ENCODE assay signal across 22 mouse cellular contexts in the genomic region with DNA sequence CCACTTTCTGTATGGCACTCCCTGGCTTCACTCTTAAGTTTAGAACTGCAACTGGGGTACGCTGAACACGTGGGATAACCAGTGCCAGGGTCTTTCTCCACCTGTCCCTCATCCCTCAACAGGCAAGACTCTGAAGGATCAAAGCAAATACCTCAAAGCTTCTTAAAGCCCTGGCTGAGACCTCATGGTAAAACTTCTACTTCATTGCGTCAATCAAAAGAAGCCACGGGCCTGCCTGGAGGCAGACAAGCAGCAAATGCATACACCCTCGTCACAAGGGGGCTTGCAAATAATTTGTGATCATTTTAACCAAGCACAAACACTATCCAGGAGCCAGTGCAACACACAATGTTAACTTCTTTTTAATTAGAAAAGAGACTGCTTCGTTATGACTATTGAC.
A peak's percentile ranks its signal among the peaks of the same experiment; 100 is the strongest.
DNase-seq lines count a peak whose midpoint lies in the region; ATAC-seq lines count a peak whose summit lies in the region.
"Had no signal": no experiment of that assay in that cellular context is flagged by ENCODE, and none has a peak within 500 bp of the region (broad histone marks: within the 10 kb centered on the region; RNA-seq: fewer than 3 reads in every experiment).

No protein-coding gene starts in this region.

- 76% methylated on average over 6 of the region's 6 CpGs for WGBS in midbrain, embryonic 16.5 days
- 76% methylated on average over 6 of the region's 6 CpGs for WGBS in midbrain, embryonic 13.5 days

- no peak overlapping the region for H3K4me2 ChIP-seq in midbrain, embryonic 16.5 days (ENCODE audit: low read length)
- H3K4me2 ChIP-seq in midbrain, embryonic 13.5 days (replicated peaks): no peak overlapping the region
- H3K4me2 ChIP-seq: forebrain, embryonic 13.5 days; heart, embryonic 11.5 days; hindbrain, embryonic 13.5 days had no signal

- 0 out of 2 replicates have a peak, but pooled peaks have one; percentile 30 for ATAC-seq in midbrain, embryonic 16.5 days
- ATAC-seq in midbrain, embryonic 13.5 days: no peak
- ATAC-seq: activated CD4-positive, CD25-positive, alpha-beta regulatory T cell, adult 4 months; forebrain, embryonic 13.5 days; forebrain, embryonic 16.5 days; hindbrain, embryonic 16.5 days had no signal

- no peak overlapping the region for H3K4me3 ChIP-seq in midbrain, embryonic 16.5 days (ENCODE audit: low read depth, low read length)
- no peak overlapping the region for H3K4me3 ChIP-seq in midbrain, embryonic 13.5 days (replicated peaks)
- H3K4me3 ChIP-seq: forebrain, embryonic 10.5 days; forebrain, embryonic 13.5 days; hindbrain, embryonic 10.5 days; hindbrain, embryonic 13.5 days had no signal

- no peak overlapping the region for H3K27ac ChIP-seq in midbrain, embryonic 16.5 days (ENCODE audit: low read length)
- no peak overlapping the region for H3K27ac ChIP-seq in midbrain, embryonic 13.5 days
- H3K27ac ChIP-seq: forebrain, embryonic 10.5 days; forebrain, embryonic 13.5 days; hindbrain, embryonic 10.5 days; hindbrain, embryonic 13.5 days had no signal

- no peaks in the 10 kb centered on the region for H3K27me3 ChIP-seq in midbrain, embryonic 16.5 days (ENCODE audit: control insufficient read depth, insufficient read depth, low read depth, low read length)
- H3K27me3 ChIP-seq in midbrain, embryonic 13.5 days: no peaks in the 10 kb centered on the region
- H3K27me3 ChIP-seq: forebrain, embryonic 13.5 days; hindbrain, embryonic 13.5 days had no signal

- H3K4me1 ChIP-seq in midbrain, embryonic 16.5 days (ENCODE audit: control insufficient read depth, insufficient read depth, low read length): peaks cover 10% of the 10 kb centered on the region
- H3K4me1 ChIP-seq in midbrain, embryonic 13.5 days (replicated peaks): peaks cover 13% of the 10 kb centered on the region
- H3K4me1 ChIP-seq: hindbrain, embryonic 13.5 days had no signal

- DNase-seq in heart, adult 11 months: peak; percentile 7
- no peak for DNase-seq in heart, postnatal 25 days (ENCODE audit: low spot score)
- DNase-seq in thymus, postnatal 0 days (ENCODE audit: low spot score): peak; percentile 47
- no peak for DNase-seq in thymus, postnatal 10 days (ENCODE audit: low spot score in 2 of 2)
- DNase-seq: adrenal gland, adult 8-10 months; adrenal gland, postnatal 25 days; cerebellum, adult 18-20 months; cerebellum, adult 9-10 months; cerebellum, postnatal 14 days; gastrocnemius, postnatal 10 days; gastrocnemius, postnatal 36 days; heart, postnatal 36 days had no signal

- H3K36me3 ChIP-seq in midbrain, embryonic 16.5 days (ENCODE audit: control insufficient read depth, insufficient read depth, low read length): no peaks in the 10 kb centered on the region
- H3K36me3 ChIP-seq in midbrain, embryonic 13.5 days: no peaks in the 10 kb centered on the region
- H3K36me3 ChIP-seq: forebrain, embryonic 10.5 days; hindbrain, embryonic 10.5 days; hindbrain, embryonic 13.5 days had no signal

- intact Hi-C loops in heart, postnatal 25 days (cut with DNase I): no loop called here

- no peak overlapping the region for H3K9ac ChIP-seq in midbrain, embryonic 16.5 days (ENCODE audit: low read depth, low read length)
- H3K9ac ChIP-seq in midbrain, embryonic 13.5 days (replicated peaks): no peak overlapping the region
- H3K9ac ChIP-seq: forebrain, embryonic 13.5 days; hindbrain, embryonic 13.5 days had no signal

- H3K9me3 ChIP-seq in midbrain, embryonic 16.5 days (replicated peaks; ENCODE audit: control insufficient read depth, low read length, poor library complexity, severe bottlenecking): no peaks in the 10 kb centered on the region
- no peaks in the 10 kb centered on the region for H3K9me3 ChIP-seq in midbrain, embryonic 13.5 days
- H3K9me3 ChIP-seq: forebrain, embryonic 10.5 days; forebrain, embryonic 13.5 days; hindbrain, embryonic 10.5 days; hindbrain, embryonic 13.5 days had no signal

Comparison
In these comparisons a context has a peak if more than half of its experiments do, and no peak if none do; other contexts are left out.
1. DNase-seq: peak in heart, adult 11 months (single experiment) and thymus, postnatal 0 days (single experiment); none in heart, postnatal 25 days (single experiment) and thymus, postnatal 10 days (0 of 2).